19 mouse cellular contexts compared by ENCODE assay signal in genomic region chr14:101797930-101798500, GRCm38 (mm10).
DNase-seq lines count a peak whose midpoint lies in the region; ATAC-seq and TF ChIP-seq lines count a peak whose summit lies in the region.
"Had no signal": no experiment of that assay in that cellular context is flagged by ENCODE, and none has a peak within 500 bp of the region (broad histone marks: within the 10 kb centered on the region; RNA-seq: fewer than 3 reads in every experiment).

No protein-coding gene starts in this region.

- TF ChIP-seq POLR2A in small intestine, adult 2 months (IDR thresholded peaks at IDR 0.05; ENCODE audit: low read depth, low read length) = no peak

- no peaks in the 10 kb centered on the region for H3K36me3 ChIP-seq in lung, embryonic 16.5 days (ENCODE audit: control insufficient read depth, insufficient read depth, low read length)
- no peaks in the 10 kb centered on the region for H3K36me3 ChIP-seq in intestine, embryonic 16.5 days (ENCODE audit: control insufficient read depth, insufficient read depth, low read length)
- H3K36me3 ChIP-seq in small intestine, adult 2 months (ENCODE audit: control insufficient read depth, insufficient read depth, low read length) = no peaks in the 10 kb centered on the region
- no peaks in the 10 kb centered on the region for H3K36me3 ChIP-seq in liver, embryonic 12.5 days
- H3K36me3 ChIP-seq in kidney, embryonic 16.5 days (ENCODE audit: insufficient read depth, low read length) = no peaks in the 10 kb centered on the region
- H3K36me3 ChIP-seq: embryonic facial prominence, embryonic 13.5 days; heart, embryonic 15.5 days; kidney, embryonic 15.5 days; limb, embryonic 13.5 days; liver, embryonic 15.5 days; neural tube, embryonic 13.5 days had no signal

- peaks cover 9% of the 10 kb centered on the region for H3K4me1 ChIP-seq in lung, embryonic 16.5 days (replicated peaks; ENCODE audit: control insufficient read depth, insufficient read depth, low read length)
- no peaks in the 10 kb centered on the region for H3K4me1 ChIP-seq in intestine, embryonic 16.5 days (ENCODE audit: control insufficient read depth, insufficient read depth, low read length)
- H3K4me1 ChIP-seq in small intestine, adult 2 months (ENCODE audit: control insufficient read depth, insufficient read depth, insufficient read length, low read length) = peaks cover 7% of the 10 kb centered on the region; the same call in 1 of the 2 replicates
- H3K4me1 ChIP-seq in liver, embryonic 12.5 days = no peaks in the 10 kb centered on the region
- peaks cover 14% of the 10 kb centered on the region for H3K4me1 ChIP-seq in kidney, embryonic 16.5 days (ENCODE audit: insufficient read depth, low read length)
- H3K4me1 ChIP-seq: embryonic facial prominence, embryonic 13.5 days; limb, embryonic 13.5 days; liver, embryonic 15.5 days; neural tube, embryonic 13.5 days had no signal

- ATAC-seq in lung, embryonic 16.5 days (ENCODE audit: low read depth) = no peak
- peak; percentile 79 for ATAC-seq in intestine, embryonic 16.5 days
- no peak for ATAC-seq in liver, embryonic 12.5 days
- no peak for ATAC-seq in kidney, embryonic 16.5 days (ENCODE audit: low FRiP score, low TSS enrichment)
- ATAC-seq: inflammation-experienced regulatory T-cells, adult 6 months had no signal

- H3K4me3 ChIP-seq in lung, embryonic 16.5 days (ENCODE audit: low read length) = no peak overlapping the region
- no peak overlapping the region for H3K4me3 ChIP-seq in intestine, embryonic 16.5 days (ENCODE audit: low read length)
- no peak overlapping the region for H3K4me3 ChIP-seq in small intestine, adult 2 months (ENCODE audit: low read depth, low read length)
- H3K4me3 ChIP-seq in liver, embryonic 12.5 days = no peak overlapping the region
- no peak overlapping the region for H3K4me3 ChIP-seq in kidney, embryonic 16.5 days (ENCODE audit: low read length)
- H3K4me3 ChIP-seq: embryonic facial prominence, embryonic 13.5 days; heart, embryonic 15.5 days; kidney, embryonic 15.5 days; limb, embryonic 13.5 days; liver, embryonic 15.5 days; neural tube, embryonic 13.5 days had no signal

- H3K9ac ChIP-seq in lung, embryonic 16.5 days (ENCODE audit: low read length) = no peak overlapping the region
- H3K9ac ChIP-seq in intestine, embryonic 16.5 days (ENCODE audit: low read depth, low read length) = no peak overlapping the region
- no peak overlapping the region for H3K9ac ChIP-seq in liver, embryonic 12.5 days
- H3K9ac ChIP-seq in kidney, embryonic 16.5 days (replicated peaks; ENCODE audit: low read length) = no peak overlapping the region
- H3K9ac ChIP-seq: embryonic facial prominence, embryonic 13.5 days; heart, embryonic 15.5 days; kidney, embryonic 15.5 days; limb, embryonic 13.5 days; liver, embryonic 15.5 days; neural tube, embryonic 13.5 days had no signal

- no peak overlapping the region for H3K4me2 ChIP-seq in lung, embryonic 16.5 days (ENCODE audit: low read depth, low read length)
- H3K4me2 ChIP-seq in intestine, embryonic 16.5 days (ENCODE audit: low read depth, low read length) = no peak overlapping the region
- H3K4me2 ChIP-seq in liver, embryonic 12.5 days = no peak overlapping the region
- no peak overlapping the region for H3K4me2 ChIP-seq in kidney, embryonic 16.5 days (replicated peaks; ENCODE audit: low read depth, low read length)
- H3K4me2 ChIP-seq: embryonic facial prominence, embryonic 13.5 days; heart, embryonic 15.5 days; kidney, embryonic 15.5 days; limb, embryonic 13.5 days; liver, embryonic 15.5 days; neural tube, embryonic 13.5 days had no signal

- no peak for DNase-seq in lung, postnatal 14 days
- DNase-seq in MEL-GATA-1-ER (ENCODE audit: extremely low read depth, low read depth) = peak; percentile 22
- no peak for DNase-seq in layer of hippocampus, postnatal 14 days (ENCODE audit: low spot score in 2 of 2)
- DNase-seq: adrenal gland, postnatal 10 days; cerebellum, adult 18-20 months; right cerebral cortex, postnatal 25 days; thymus, postnatal 25 days had no signal

- WGBS in lung, embryonic 16.5 days = 46% methylated on average over 5 of the region's 5 CpGs
- WGBS in intestine, embryonic 16.5 days = 52% methylated on average over 5 of the region's 5 CpGs
- WGBS in small intestine, adult 2 months = 26% methylated on average over 5 of the region's 5 CpGs
- WGBS in liver, embryonic 12.5 days (ENCODE audit: insufficient replicate concordance) = 61% methylated on average over 5 of the region's 5 CpGs
- 83% methylated on average over 5 of the region's 5 CpGs for WGBS in kidney, embryonic 16.5 days

- H3K9me3 ChIP-seq in lung, embryonic 16.5 days (ENCODE audit: control insufficient read depth, low read length) = no peaks in the 10 kb centered on the region
- no peaks in the 10 kb centered on the region for H3K9me3 ChIP-seq in intestine, embryonic 16.5 days (ENCODE audit: control insufficient read depth, low read length)
- H3K9me3 ChIP-seq in liver, embryonic 12.5 days (replicated peaks) = no peaks in the 10 kb centered on the region
- no peaks in the 10 kb centered on the region for H3K9me3 ChIP-seq in kidney, embryonic 16.5 days (ENCODE audit: low read length)
- H3K9me3 ChIP-seq: embryonic facial prominence, embryonic 13.5 days; heart, embryonic 15.5 days; kidney, embryonic 15.5 days; limb, embryonic 13.5 days; liver, embryonic 15.5 days; neural tube, embryonic 13.5 days had no signal

- peak overlapping the region; percentile 31; the same call in 1 of the 2 replicates for H3K27ac ChIP-seq in lung, embryonic 16.5 days (ENCODE audit: low read length)
- no peak overlapping the region for H3K27ac ChIP-seq in intestine, embryonic 16.5 days (ENCODE audit: low read length)
- peak overlapping the region; percentile 66 for H3K27ac ChIP-seq in small intestine, adult 2 months (ENCODE audit: insufficient read depth, low read depth, low read length)
- H3K27ac ChIP-seq in liver, embryonic 12.5 days = no peak overlapping the region
- no peak overlapping the region for H3K27ac ChIP-seq in kidney, embryonic 16.5 days (ENCODE audit: low read length)
- H3K27ac ChIP-seq: embryonic facial prominence, embryonic 13.5 days; heart, embryonic 15.5 days; kidney, embryonic 15.5 days; limb, embryonic 13.5 days; liver, embryonic 15.5 days; neural tube, embryonic 13.5 days had no signal

- TF ChIP-seq CTCF in small intestine, adult 2 months (IDR thresholded peaks at IDR 0.05; ENCODE audit: extremely low read depth, insufficient read length, insufficient replicate concordance, low read depth, low read length) = no peak

- no peaks in the 10 kb centered on the region for H3K27me3 ChIP-seq in lung, embryonic 16.5 days (ENCODE audit: control insufficient read depth, insufficient read depth, low read depth, low read length)
- no peaks in the 10 kb centered on the region for H3K27me3 ChIP-seq in intestine, embryonic 16.5 days (replicated peaks; ENCODE audit: control insufficient read depth, insufficient read depth, low read length)
- H3K27me3 ChIP-seq in small intestine, adult 2 months (ENCODE audit: control insufficient read depth, insufficient read depth, low read length) = no peaks in the 10 kb centered on the region
- H3K27me3 ChIP-seq in liver, embryonic 12.5 days (replicated peaks) = no peaks in the 10 kb centered on the region
- no peaks in the 10 kb centered on the region for H3K27me3 ChIP-seq in kidney, embryonic 16.5 days (ENCODE audit: insufficient read depth, low read length)
- H3K27me3 ChIP-seq: embryonic facial prominence, embryonic 13.5 days; heart, embryonic 15.5 days; kidney, embryonic 15.5 days; limb, embryonic 13.5 days; liver, embryonic 15.5 days; neural tube, embryonic 13.5 days had no signal

Comparison
In these comparisons a context has a peak if more than half of its experiments do, and no peak if none do; other contexts are left out.
1. H3K27ac ChIP-seq: peak in lung, embryonic 16.5 days (single experiment) and small intestine, adult 2 months (single experiment); none in intestine, embryonic 16.5 days (single experiment), liver, embryonic 12.5 days (single experiment) and kidney, embryonic 16.5 days (single experiment).